Mouse (Mus musculus) small intestine, adult 2 months (tissue): ENCODE data around the gene Fndc3b. TPM values are rescaled to one million over a fixed set of nuclear protein-coding genes. Genes with fewer than 3 reads are reported as not detected.

ENCODE experiments used
- H3K27ac ChIP-seq: fragments of 200-500 bp; 2 replicates; pipeline ENCODE4 v1.5.1; 2012; ENCODE audit warnings: low read depth, low read length, control low read depth, inconsistent platforms; ENCODE audit not compliant: insufficient read depth
- H3K27me3 ChIP-seq: fragments of 200-500 bp; 2 replicates; pipeline ENCODE4 v1.6.1; 2012; ENCODE audit warnings: mild to moderate bottlenecking, moderate library complexity, low read length, inconsistent platforms; ENCODE audit not compliant: control insufficient read depth, insufficient read depth
- H3K36me3 ChIP-seq: fragments of 200-500 bp; 2 replicates; pipeline ENCODE4 v1.6.1; 2012; ENCODE audit warnings: mild to moderate bottlenecking, low read length, control low read depth, inconsistent platforms; ENCODE audit not compliant: control insufficient read depth, insufficient read depth
- H3K4me1 ChIP-seq: fragments of 200-500 bp; 2 replicates; pipeline ENCODE4 v1.6.1; 2012; ENCODE audit warnings: low read length, inconsistent platforms, mixed read lengths; ENCODE audit not compliant: control insufficient read depth, insufficient read depth, insufficient read length
- H3K4me3 ChIP-seq: fragments of 200-500 bp; 2 replicates; pipeline ENCODE4 v1.5.1; 2012; ENCODE audit warnings: low read depth, mild to moderate bottlenecking, control low read depth, inconsistent platforms, low read length, moderate library complexity
- CTCF ChIP-seq: fragments of 200-500 bp; IDR thresholded peaks from 2 replicates; pipeline ENCODE4 v1.5.1; 2012; ENCODE audit warnings: low read depth, mild to moderate bottlenecking, control low read depth, inconsistent platforms, low read length, moderate library complexity, mixed read lengths; ENCODE audit not compliant: insufficient replicate concordance, insufficient read length; ENCODE audit errors: extremely low read depth
- POLR2A ChIP-seq: fragments of 200-500 bp; IDR thresholded peaks from 2 replicates; pipeline ENCODE4 v1.6.1; 2012; ENCODE audit warnings: low read depth, mild to moderate bottlenecking, control low read depth, inconsistent platforms, low read length, moderate library complexity
- WGBS: fragments of 180-500 bp; shearing (Covaris S2); methylation state at CpG from one replicate; pipeline ENCODE4 v1.1.7; 2018; 5-methylcytosine and 5-hydroxymethylcytosine counted together
- polyA plus RNA-seq: library from polyadenylated mRNA; depleted of rRNA; stranded (reverse); fragments of >200 nt; gene quantifications from 2 replicates; pipeline ENCODE4 v1.2.3, GENCODE M21; 2012

Fndc3b gene
- polyA plus RNA-seq, 1 experiment, result 6.2 TPM

DNA sequence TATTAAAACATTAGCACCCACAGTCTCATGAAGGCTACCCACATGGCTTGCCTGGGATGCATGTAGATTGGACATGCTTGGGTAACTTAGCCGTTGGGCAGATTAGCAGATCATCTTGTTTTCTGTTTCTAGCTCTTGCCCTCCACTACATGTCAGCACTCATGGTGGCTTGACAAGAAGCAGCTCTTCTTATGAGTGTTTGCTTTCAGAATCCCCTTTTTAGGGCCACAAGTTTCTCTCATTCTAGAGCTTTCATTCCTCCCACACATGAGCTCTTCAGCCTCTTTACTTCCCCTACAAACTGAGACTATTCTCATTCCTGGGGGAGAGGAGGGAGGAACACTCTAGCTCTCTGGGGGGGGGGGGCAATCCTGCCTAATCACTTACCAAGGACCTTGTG lies 321.2 kb downstream of the Fndc3b start:
- Histone ChIP-seq H3K27ac (no peak overlapping the region), H3K36me3 (no peaks in the 10 kb centered on the region), H3K4me3 (no peak overlapping the region), H3K4me1 (no peaks in the 10 kb centered on the region), H3K27me3 (no peaks in the 10 kb centered on the region)
- TF ChIP-seq POLR2A, result no peak
- TF ChIP-seq CTCF, result no peak
- WGBS, result 83% methylated on average over 1 of the region's 1 CpGs

DNA sequence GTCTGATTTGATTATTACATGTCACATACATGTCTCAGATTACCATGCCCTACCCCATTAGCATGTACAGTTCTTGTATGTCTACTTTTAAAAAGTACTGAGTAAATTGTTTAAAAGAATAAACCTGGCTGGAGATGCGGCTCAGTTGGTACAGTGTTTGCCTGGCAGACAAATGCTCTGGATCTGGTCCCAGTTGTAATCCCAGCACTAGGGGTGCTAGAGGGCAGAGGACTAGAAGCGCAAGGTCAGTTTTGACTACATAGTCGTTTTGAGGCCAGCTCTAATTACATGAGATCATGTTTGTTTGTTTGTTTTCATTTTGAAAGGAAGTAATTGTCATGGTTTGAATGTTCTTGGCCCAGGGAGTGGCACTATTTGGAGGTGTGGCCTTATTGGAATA lies 326.3 kb downstream of the Fndc3b start:
- no peaks in the 10 kb centered on the region for H3K36me3 ChIP-seq

DNA sequence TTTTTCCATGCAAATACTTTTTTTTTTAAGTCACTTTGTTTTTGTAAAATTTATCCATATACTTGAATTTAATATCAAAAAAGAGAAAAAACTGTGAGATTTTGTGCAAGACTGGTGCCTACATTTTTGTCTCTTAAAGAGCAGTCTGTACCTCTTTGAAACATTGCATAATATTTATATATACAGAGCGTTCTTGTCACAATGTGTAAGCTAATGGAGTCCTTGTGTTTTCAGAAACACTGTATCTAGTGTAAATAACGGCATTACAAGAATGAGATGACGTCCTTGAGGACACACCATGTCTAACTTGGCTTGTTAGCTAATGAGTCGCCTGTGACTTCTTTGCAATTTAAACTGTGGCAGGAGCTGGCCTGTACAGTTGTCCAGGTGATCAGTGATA lies 333.2 kb downstream of the Fndc3b start:
- no peaks in the 10 kb centered on the region for H3K4me1 ChIP-seq
- H3K36me3 ChIP-seq, result no peaks in the 10 kb centered on the region
- H3K27ac ChIP-seq, result no peak overlapping the region
- no peaks in the 10 kb centered on the region; the same call in 1 of the 2 replicates for H3K27me3 ChIP-seq
- 48% methylated on average over 4 of the region's 4 CpGs for WGBS
- TF ChIP-seq POLR2A (no peak), CTCF (no peak)
- H3K4me3 ChIP-seq, result no peak overlapping the region

More for the DNA sequence above, 326.3 kb downstream of the Fndc3b start:
- H3K27ac ChIP-seq, result no peak overlapping the region
- TF ChIP-seq POLR2A (no peak), CTCF (no peak)
- H3K4me3 ChIP-seq, result no peak overlapping the region
- no peaks in the 10 kb centered on the region for H3K4me1 ChIP-seq
- 53% methylated on average over 3 of the region's 3 CpGs for WGBS
- no peaks in the 10 kb centered on the region; the same call in 1 of the 2 replicates for H3K27me3 ChIP-seq

DNA sequence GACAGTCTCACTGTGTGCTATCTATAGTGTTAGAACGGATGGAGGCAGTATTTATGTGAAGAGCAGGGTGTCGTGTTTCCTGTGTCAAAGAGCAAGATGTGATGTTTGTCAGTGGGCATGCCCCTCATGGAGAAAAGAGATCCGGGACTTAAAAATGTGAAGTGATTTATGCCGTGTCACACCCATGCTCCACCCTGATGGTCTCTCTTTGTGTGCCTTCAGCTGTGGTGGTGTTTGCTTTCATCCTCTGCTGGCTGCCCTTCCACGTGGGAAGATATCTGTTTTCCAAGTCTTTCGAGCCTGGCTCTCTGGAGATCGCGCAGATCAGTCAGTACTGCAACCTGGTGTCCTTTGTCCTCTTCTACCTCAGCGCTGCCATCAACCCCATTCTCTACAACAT lies 336.7 kb downstream of the Fndc3b start:
- TF ChIP-seq CTCF (no peak), POLR2A (no peak)
- peaks cover 3% of the 10 kb centered on the region; the same call in 1 of the 2 replicates for H3K4me1 ChIP-seq
- no peak overlapping the region for H3K4me3 ChIP-seq
- 28% methylated on average over 9 of the region's 9 CpGs for WGBS
- no peak overlapping the region for H3K27ac ChIP-seq
- H3K27me3 ChIP-seq, result peaks cover 26% of the 10 kb centered on the region
- no peaks in the 10 kb centered on the region for H3K36me3 ChIP-seq

DNA sequence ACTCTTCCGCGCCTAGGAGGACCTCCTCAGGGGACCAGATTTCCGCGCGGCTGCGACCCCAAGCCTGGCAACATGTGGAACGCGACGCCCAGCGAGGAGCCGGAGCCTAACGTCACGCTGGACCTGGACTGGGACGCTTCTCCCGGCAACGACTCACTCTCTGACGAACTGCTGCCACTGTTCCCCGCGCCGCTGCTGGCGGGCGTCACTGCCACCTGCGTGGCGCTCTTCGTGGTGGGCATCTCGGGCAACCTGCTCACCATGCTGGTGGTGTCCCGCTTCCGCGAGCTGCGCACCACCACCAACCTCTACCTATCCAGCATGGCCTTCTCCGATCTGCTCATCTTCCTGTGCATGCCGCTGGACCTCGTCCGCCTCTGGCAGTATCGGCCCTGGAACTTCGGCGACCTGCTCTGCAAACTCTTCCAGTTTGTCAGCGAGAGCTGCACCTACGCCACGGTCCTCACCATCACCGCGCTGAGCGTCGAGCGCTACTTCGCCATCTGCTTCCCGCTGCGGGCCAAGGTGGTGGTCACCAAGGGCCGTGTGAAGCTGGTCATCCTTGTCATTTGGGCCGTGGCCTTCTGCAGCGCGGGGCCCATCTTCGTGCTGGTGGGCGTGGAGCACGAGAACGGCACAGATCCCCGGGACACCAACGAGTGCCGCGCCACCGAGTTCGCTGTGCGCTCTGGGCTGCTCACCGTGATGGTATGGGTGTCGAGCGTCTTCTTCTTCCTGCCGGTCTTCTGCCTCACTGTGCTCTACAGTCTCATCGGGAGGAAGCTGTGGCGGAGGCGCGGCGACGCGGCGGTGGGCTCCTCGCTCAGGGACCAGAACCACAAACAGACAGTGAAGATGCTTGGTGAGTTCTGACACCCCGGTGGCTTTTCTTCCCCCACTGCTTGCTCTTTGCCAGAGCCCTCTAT lies 339.1 kb downstream of the Fndc3b start:
- Histone ChIP-seq H3K4me3 (peak overlapping the region; percentile 18), H3K36me3 (no peaks in the 10 kb centered on the region), H3K4me1 (peaks cover 3% of the 10 kb centered on the region; the same call in 1 of the 2 replicates), H3K27me3 (peaks cover 26% of the 10 kb centered on the region), H3K27ac (no peak overlapping the region)
- WGBS, result 3% methylated on average over 77 of the region's 77 CpGs
- no peak for TF ChIP-seq CTCF
- TF ChIP-seq POLR2A, result no peak

DNA sequence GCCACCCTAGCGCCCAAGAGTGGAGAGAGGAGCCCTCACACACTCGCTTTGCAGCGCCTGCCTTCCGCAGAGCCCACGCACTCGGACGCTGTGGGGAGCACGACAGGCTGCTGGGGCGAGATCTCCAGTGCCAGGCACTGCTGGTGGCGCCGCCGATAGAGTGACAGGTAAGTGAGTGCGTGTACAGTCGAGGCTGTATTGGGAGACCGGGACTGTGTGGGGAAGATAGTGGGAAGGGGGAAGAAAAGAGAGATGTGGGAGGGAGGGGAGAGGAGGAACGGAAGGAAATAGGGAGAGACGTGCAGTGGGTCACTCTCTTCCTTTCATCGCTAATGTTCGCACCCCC lies 339.9 kb downstream of the Fndc3b start, which contains the start of gene Ghsr:
Gene Ghsr (plus strand): TSS at position 76 of the 346 bp plus-strand sequence.
- 5% methylated on average over 19 of the region's 19 CpGs for WGBS

DNA sequence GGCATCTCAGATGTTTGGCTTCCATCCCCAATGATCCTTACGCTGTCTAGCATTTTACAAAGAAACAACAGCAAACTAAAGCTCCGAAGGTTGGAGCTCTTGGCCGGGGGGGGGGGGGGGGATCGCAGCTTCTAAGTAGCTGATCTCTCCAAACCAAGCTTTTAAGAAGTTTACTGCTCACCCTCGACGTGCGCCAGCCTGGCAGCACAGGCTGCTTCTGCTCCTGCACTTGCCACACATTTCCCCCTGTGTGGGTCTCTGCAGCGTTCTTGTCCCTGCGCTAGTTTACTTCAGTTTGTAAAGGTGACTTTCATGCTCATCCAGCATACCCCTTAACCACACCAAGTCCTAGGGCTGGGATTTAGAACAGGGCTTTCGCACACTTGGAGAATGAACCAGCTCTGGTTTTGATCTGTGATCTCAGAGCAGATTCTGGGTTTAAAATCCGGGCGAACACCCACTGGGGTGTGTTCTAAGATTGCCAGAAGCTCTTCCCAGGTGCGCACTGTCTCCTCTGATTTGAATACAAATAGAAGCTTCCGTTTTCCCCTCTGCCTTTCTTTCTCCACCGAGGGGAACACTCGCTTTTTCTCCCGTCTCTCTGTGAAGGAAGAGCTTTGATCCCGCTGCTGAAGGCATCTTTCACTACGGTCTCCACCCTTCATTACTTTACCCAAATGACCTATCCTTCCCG lies 340.4 kb downstream of the Fndc3b start:
- H3K27me3 ChIP-seq, result peaks cover 26% of the 10 kb centered on the region
- no peak overlapping the region for H3K27ac ChIP-seq
- H3K4me3 ChIP-seq, result 0 out of 2 replicates have a peak overlapping the region, but pooled peaks have one; percentile 1
- H3K36me3 ChIP-seq, result no peaks in the 10 kb centered on the region
- 9% methylated on average over 20 of the region's 20 CpGs for WGBS
- TF ChIP-seq POLR2A (no peak), CTCF (no peak)
- peaks cover 3% of the 10 kb centered on the region; the same call in 1 of the 2 replicates for H3K4me1 ChIP-seq

More for the DNA sequence above, 339.9 kb downstream of the Fndc3b start, which contains the start of gene Ghsr:
- TF ChIP-seq POLR2A, result no peak
- no peak for TF ChIP-seq CTCF
- Histone ChIP-seq H3K36me3 (no peaks in the 10 kb centered on the region), H3K27me3 (peaks cover 26% of the 10 kb centered on the region), H3K27ac (no peak within 1 kb of the TSS), H3K4me3 (peak within 1 kb of the TSS; percentile 18), H3K4me1 (peaks cover 3% of the 10 kb centered on the region; the same call in 1 of the 2 replicates)
